ENCODE assay signal across 17 mouse cellular contexts in genomic region chr11:60709481-60710465, GRCm38 (mm10). TPM values are rescaled to one million over a fixed set of nuclear protein-coding genes. Genes with fewer than 3 reads are reported as not detected.
DNase-seq lines count a peak whose midpoint lies in the region; ATAC-seq and TF ChIP-seq lines count a peak whose summit lies in the region.
"Had no signal": no experiment of that assay in that cellular context is flagged by ENCODE, and none has a peak within 500 bp of the region (broad histone marks: within the 10 kb centered on the region; RNA-seq: fewer than 3 reads in every experiment).

No protein-coding gene starts in this region.

- H3K9ac ChIP-seq in forebrain, embryonic 11.5 days (ENCODE audit: low read length), result no peak overlapping the region
- H3K9ac ChIP-seq in forebrain, postnatal 0 days, result no peak overlapping the region
- no peak overlapping the region for H3K9ac ChIP-seq in stomach, postnatal 0 days (ENCODE audit: low read length)
- H3K9ac ChIP-seq: embryonic facial prominence, embryonic 15.5 days; forebrain, embryonic 15.5 days; limb, embryonic 12.5 days; lung, embryonic 14.5 days; midbrain, embryonic 13.5 days had no signal

- no peak for ATAC-seq in forebrain, embryonic 11.5 days (replicated peaks; ENCODE audit: low FRiP score)
- ATAC-seq in forebrain, postnatal 0 days, result no peak
- ATAC-seq in stomach, postnatal 0 days (ENCODE audit: low FRiP score, low TSS enrichment), result no peak
- ATAC-seq: CD4-positive, CD25-positive, alpha-beta regulatory T cell, adult 4 months; forebrain, embryonic 15.5 days; hindbrain, postnatal 0 days; midbrain, embryonic 13.5 days had no signal

- TF ChIP-seq EP300 in stomach, postnatal 0 days (optimal IDR thresholded peaks at IDR 0.05), result no peak

- H3K4me2 ChIP-seq in forebrain, embryonic 11.5 days (ENCODE audit: low read depth, low read length, severe bottlenecking), result no peak overlapping the region
- no peak overlapping the region for H3K4me2 ChIP-seq in forebrain, postnatal 0 days (ENCODE audit: low read depth)
- no peak overlapping the region for H3K4me2 ChIP-seq in stomach, postnatal 0 days (replicated peaks; ENCODE audit: low read depth)
- H3K4me2 ChIP-seq: embryonic facial prominence, embryonic 15.5 days; forebrain, embryonic 15.5 days; limb, embryonic 12.5 days; lung, embryonic 14.5 days; midbrain, embryonic 13.5 days had no signal

- no peak for TF ChIP-seq CTCF in forebrain, postnatal 0 days (IDR thresholded peaks at IDR 0.05; ENCODE audit: low read depth)
- no peak for TF ChIP-seq CTCF in stomach, postnatal 0 days (IDR thresholded peaks at IDR 0.05; ENCODE audit: low read depth)

- H3K36me3 ChIP-seq in forebrain, embryonic 11.5 days (ENCODE audit: control insufficient read depth, insufficient read depth, low read length), result peaks cover 51% of the 10 kb centered on the region
- peaks cover 99% of the 10 kb centered on the region for H3K36me3 ChIP-seq in forebrain, postnatal 0 days (ENCODE audit: insufficient read depth)
- H3K36me3 ChIP-seq in stomach, postnatal 0 days (ENCODE audit: control insufficient read depth, insufficient read depth, low read length), result peaks cover 69% of the 10 kb centered on the region

- no peak overlapping the region for H3K27ac ChIP-seq in forebrain, embryonic 11.5 days (ENCODE audit: low read depth, low read length)
- no peak overlapping the region for H3K27ac ChIP-seq in forebrain, postnatal 0 days (ENCODE audit: low read depth, low read length)
- no peak overlapping the region for H3K27ac ChIP-seq in stomach, postnatal 0 days (replicated peaks)
- H3K27ac ChIP-seq: embryonic facial prominence, embryonic 15.5 days; forebrain, embryonic 15.5 days; hindbrain, postnatal 0 days; limb, embryonic 12.5 days; midbrain, embryonic 13.5 days had no signal

- H3K9me3 ChIP-seq in forebrain, embryonic 11.5 days (ENCODE audit: control insufficient read depth, low read length), result no peaks in the 10 kb centered on the region
- H3K9me3 ChIP-seq in forebrain, postnatal 0 days (ENCODE audit: low read length), result no peaks in the 10 kb centered on the region
- H3K9me3 ChIP-seq in stomach, postnatal 0 days (ENCODE audit: control insufficient read depth, low read length), result no peaks in the 10 kb centered on the region
- H3K9me3 ChIP-seq: embryonic facial prominence, embryonic 15.5 days; forebrain, embryonic 15.5 days; limb, embryonic 12.5 days; midbrain, embryonic 13.5 days had no signal

- peak; percentile 48 for DNase-seq in forebrain, embryonic 11.5 days (ENCODE audit: low spot score)
- DNase-seq in forebrain, postnatal 0 days, result no peak
- peak; percentile 2 to 5 for DNase-seq in layer of hippocampus, postnatal 25 days (ENCODE audit: extremely low spot score in 1 of 2, low spot score in 1 of 2)
- no peak for DNase-seq in layer of hippocampus, postnatal 10 days (ENCODE audit: low spot score in 2 of 2)
- peak; percentile 2 for DNase-seq in right cerebral cortex, postnatal 25 days
- DNase-seq in right cerebral cortex, postnatal 36 days (ENCODE audit: low spot score in 2 of 2), result no peak
- DNase-seq in stomach, postnatal 0 days (ENCODE audit: low spot score), result peak; percentile 11
- DNase-seq: kidney, adult 9 months; lung, embryonic 14.5 days; right cerebral cortex, postnatal 4 days; thymus, postnatal 14 days had no signal

- H3K4me3 ChIP-seq in forebrain, embryonic 11.5 days (ENCODE audit: low read depth, low read length), result no peak overlapping the region
- no peak overlapping the region for H3K4me3 ChIP-seq in forebrain, postnatal 0 days (ENCODE audit: low read depth, low read length)
- H3K4me3 ChIP-seq in stomach, postnatal 0 days (ENCODE audit: low read depth, low read length), result no peak overlapping the region
- H3K4me3 ChIP-seq: embryonic facial prominence, embryonic 15.5 days; forebrain, embryonic 15.5 days; limb, embryonic 12.5 days; midbrain, embryonic 13.5 days had no signal

- no peaks in the 10 kb centered on the region for H3K27me3 ChIP-seq in forebrain, embryonic 11.5 days (ENCODE audit: control insufficient read depth, insufficient read depth, low read length)
- no peaks in the 10 kb centered on the region for H3K27me3 ChIP-seq in forebrain, postnatal 0 days (ENCODE audit: insufficient read depth, low read length)
- H3K27me3 ChIP-seq in stomach, postnatal 0 days (ENCODE audit: control insufficient read depth, insufficient read depth, low read length), result no peaks in the 10 kb centered on the region
- H3K27me3 ChIP-seq: embryonic facial prominence, embryonic 15.5 days; forebrain, embryonic 15.5 days; limb, embryonic 12.5 days; midbrain, embryonic 13.5 days had no signal

- WGBS in forebrain, embryonic 11.5 days, result 96% methylated on average over 45 of the region's 45 CpGs
- WGBS in forebrain, postnatal 0 days, result 95% methylated on average over 45 of the region's 45 CpGs
- WGBS in stomach, postnatal 0 days, result 90% methylated on average over 45 of the region's 45 CpGs

- H3K4me1 ChIP-seq in forebrain, embryonic 11.5 days (replicated peaks; ENCODE audit: control insufficient read depth, insufficient read depth, low read length), result no peaks in the 10 kb centered on the region
- no peaks in the 10 kb centered on the region for H3K4me1 ChIP-seq in forebrain, postnatal 0 days (ENCODE audit: insufficient read depth)
- H3K4me1 ChIP-seq in stomach, postnatal 0 days (replicated peaks; ENCODE audit: control insufficient read depth, insufficient read depth), result 0 out of 2 replicates have a peak, but pooled peaks cover 3% of the 10 kb centered on the region
- H3K4me1 ChIP-seq: forebrain, embryonic 15.5 days; limb, embryonic 12.5 days; midbrain, embryonic 13.5 days had no signal

RNA-seq across cellular contexts. Expression of gene Llgl1, which starts 10.2 kb away (rescaled TPM):
- 147 and 153 TPM in 2 replicates for polyA plus RNA-seq in forebrain, embryonic 11.5 days (2014; fragmentation: Nextera tagmentation; extraction: Ambion mirVana)
- 27.8 and 32.2 TPM in 2 replicates for total RNA-seq in forebrain, postnatal 0 days (2014; rRNA removed)
- 25.3 and 30.1 TPM in 2 replicates for polyA plus RNA-seq in forebrain, postnatal 0 days (2015; fragmentation: Nextera tagmentation; extraction: Ambion mirVana)
- 10 to 100 TPM; 51.7 to 53.8 TPM for total RNA-seq in layer of hippocampus, postnatal 25 days (2021)
- total RNA-seq in layer of hippocampus, postnatal 10 days (2021), result 10 to 100 TPM; 42.5 to 47.3 TPM
- 13.6 and 14.4 TPM in 2 replicates for polyA plus RNA-seq in stomach, postnatal 0 days (2015; fragmentation: Nextera tagmentation; extraction: Ambion mirVana)

RNA-seq across cellular contexts. Expression of gene Flii, which starts 17.3 kb away (rescaled TPM):
- 74.8 and 81.4 TPM in 2 replicates for polyA plus RNA-seq in forebrain, embryonic 11.5 days (2014; fragmentation: Nextera tagmentation; extraction: Ambion mirVana)
- total RNA-seq in forebrain, postnatal 0 days (2014; rRNA removed), result 80.7 and 104 TPM in 2 replicates
- 31.7 and 37.4 TPM in 2 replicates for polyA plus RNA-seq in forebrain, postnatal 0 days (2015; fragmentation: Nextera tagmentation; extraction: Ambion mirVana)
- 10 to 100 TPM; 56.8 to 59.6 TPM for total RNA-seq in layer of hippocampus, postnatal 25 days (2021)
- 10 to 100 TPM; 54.7 to 57.8 TPM for total RNA-seq in layer of hippocampus, postnatal 10 days (2021)
- 51.1 and 54.1 TPM in 2 replicates for polyA plus RNA-seq in stomach, postnatal 0 days (2015; fragmentation: Nextera tagmentation; extraction: Ambion mirVana)

RNA-seq across cellular contexts. Expression of gene Mief2, which starts 18.4 kb away (rescaled TPM):
- polyA plus RNA-seq in forebrain, embryonic 11.5 days (2014; fragmentation: Nextera tagmentation; extraction: Ambion mirVana), result 14.2 and 17.8 TPM in 2 replicates
- 35.7 and 40.4 TPM in 2 replicates for total RNA-seq in forebrain, postnatal 0 days (2014; rRNA removed)
- polyA plus RNA-seq in forebrain, postnatal 0 days (2015; fragmentation: Nextera tagmentation; extraction: Ambion mirVana), result 25.4 and 26.5 TPM in 2 replicates
- total RNA-seq in layer of hippocampus, postnatal 25 days (2021), result 10 to 100 TPM; 22.8 to 26.1 TPM
- total RNA-seq in layer of hippocampus, postnatal 10 days (2021), result 10 to 100 TPM; 25.4 to 27.7 TPM
- 8.5 and 9.8 TPM in 2 replicates for polyA plus RNA-seq in stomach, postnatal 0 days (2015; fragmentation: Nextera tagmentation; extraction: Ambion mirVana)

Comparison
In these comparisons a context has a peak if more than half of its experiments do, and no peak if none do; other contexts are left out.
1. DNase-seq: peak in forebrain, embryonic 11.5 days (single experiment), layer of hippocampus, postnatal 25 days (2 of 2), right cerebral cortex, postnatal 25 days (single experiment) and stomach, postnatal 0 days (single experiment); none in forebrain, postnatal 0 days (single experiment), layer of hippocampus, postnatal 10 days (0 of 2) and right cerebral cortex, postnatal 36 days (0 of 2).